Mouse (Mus musculus): ENCODE data around the gene Gdnf. TPM values are rescaled to one million over a fixed set of nuclear protein-coding genes. Genes with fewer than 3 reads are reported as not detected.

Gdnf gene
- polyA plus RNA-seq (2012; ENCODE audit: insufficient read depth, insufficient read length, low replicate concordance, missing spikeins), result not detected in 2 replicates

DNA sequence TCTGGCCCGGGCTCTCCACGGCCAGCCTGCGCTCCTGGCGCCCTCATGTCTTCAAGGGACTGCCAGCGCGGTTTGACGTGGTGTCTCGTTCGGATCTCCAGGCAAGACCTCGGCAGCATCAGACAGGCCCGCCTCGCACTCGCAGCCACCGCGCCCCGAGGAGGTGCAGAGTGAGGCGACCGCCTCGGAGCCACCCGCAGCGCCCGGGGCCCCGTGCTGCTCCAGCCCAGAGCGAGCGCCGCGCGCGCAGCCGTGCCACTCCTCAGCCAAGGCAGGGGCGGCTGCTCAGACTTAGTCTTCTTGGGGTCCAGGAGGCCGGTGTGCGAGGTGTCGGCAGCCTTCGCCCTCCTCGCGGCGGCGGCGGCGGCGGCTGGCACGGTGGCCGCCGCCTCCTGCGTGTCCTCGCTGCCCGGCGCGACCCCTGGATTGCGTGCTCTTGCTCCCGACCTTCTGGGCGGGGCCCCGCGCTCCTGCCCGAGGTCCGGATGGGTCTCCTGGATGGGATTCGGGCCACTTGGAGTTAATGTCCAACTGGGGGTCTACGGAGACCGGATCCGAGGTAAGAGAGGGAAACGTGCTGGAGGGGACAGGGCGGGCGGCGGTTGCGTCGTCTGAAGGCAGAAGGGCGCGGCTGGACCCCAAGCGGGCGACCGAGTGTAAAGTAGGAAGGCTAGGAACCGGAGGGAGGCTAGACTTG is at the start of gene Gdnf:
Gene Gdnf, plus strand, starts transcription at position 291 of the 697 bp plus-strand sequence.
- Histone ChIP-seq H3K4me1 (ENCODE audit: control insufficient read depth, insufficient read depth, low read length) (peaks cover 26% of the 10 kb centered on the region), H3K4me3 (ENCODE audit: insufficient read depth, low read depth, low read length) (peak within 1 kb of the TSS; percentile 49), H3K27ac (ENCODE audit: insufficient read depth, low read depth, low read length) (no peak within 1 kb of the TSS)
- TF ChIP-seq CTCF (IDR thresholded peaks at IDR 0.05; ENCODE audit: insufficient read depth, low read depth, low read length) (no peak), POLR2A (IDR thresholded peaks at IDR 0.05; ENCODE audit: insufficient read depth, low read depth, low read length) (no peak)
- WGBS, result under 1% methylated on average over 73 of the region's 73 CpGs

DNA sequence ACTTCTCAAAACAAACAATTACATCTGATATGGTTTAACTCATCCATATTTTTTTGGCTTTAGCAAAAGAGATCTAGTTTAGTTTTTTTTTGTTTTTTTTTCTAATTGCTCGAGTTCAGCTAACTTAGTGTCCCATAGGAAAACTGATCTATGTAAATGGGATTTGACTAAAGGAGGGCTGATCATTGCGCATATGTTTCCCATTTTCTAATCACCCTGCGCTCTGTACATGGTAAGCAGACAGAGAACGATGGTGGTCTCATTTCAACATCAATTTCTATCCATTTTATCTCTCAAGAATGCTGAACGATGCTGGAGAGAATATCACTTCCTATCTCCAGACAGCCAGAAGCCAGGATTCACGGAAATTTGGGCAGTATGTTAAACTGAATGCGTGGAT is 43.5 kb upstream of the Gdnf start:
- no peak for TF ChIP-seq CTCF (IDR thresholded peaks at IDR 0.05; ENCODE audit: insufficient read depth, low read depth, low read length)
- no peak for TF ChIP-seq POLR2A (IDR thresholded peaks at IDR 0.05; ENCODE audit: insufficient read depth, low read depth, low read length)
- H3K4me1 ChIP-seq (ENCODE audit: control insufficient read depth, insufficient read depth, low read length), result no peaks in the 10 kb centered on the region
- WGBS, result 91% methylated on average over 7 of the region's 7 CpGs
- H3K27ac ChIP-seq (ENCODE audit: insufficient read depth, low read depth, low read length), result no peak overlapping the region
- no peak overlapping the region for H3K4me3 ChIP-seq (ENCODE audit: insufficient read depth, low read depth, low read length)

GRCm38 (mm10) chr15:7772983-7773382 is 37.7 kb upstream of the Gdnf start:
- TF ChIP-seq POLR2A (IDR thresholded peaks at IDR 0.05; ENCODE audit: insufficient read depth, low read depth, low read length), result no peak
- TF ChIP-seq CTCF (IDR thresholded peaks at IDR 0.05; ENCODE audit: insufficient read depth, low read depth, low read length), result no peak
- 87% methylated on average over 8 of the region's 8 CpGs for WGBS
- Histone ChIP-seq H3K4me3 (ENCODE audit: insufficient read depth, low read depth, low read length) (no peak overlapping the region), H3K4me1 (ENCODE audit: control insufficient read depth, insufficient read depth, low read length) (no peaks in the 10 kb centered on the region), H3K27ac (ENCODE audit: insufficient read depth, low read depth, low read length) (no peak overlapping the region)

DNA sequence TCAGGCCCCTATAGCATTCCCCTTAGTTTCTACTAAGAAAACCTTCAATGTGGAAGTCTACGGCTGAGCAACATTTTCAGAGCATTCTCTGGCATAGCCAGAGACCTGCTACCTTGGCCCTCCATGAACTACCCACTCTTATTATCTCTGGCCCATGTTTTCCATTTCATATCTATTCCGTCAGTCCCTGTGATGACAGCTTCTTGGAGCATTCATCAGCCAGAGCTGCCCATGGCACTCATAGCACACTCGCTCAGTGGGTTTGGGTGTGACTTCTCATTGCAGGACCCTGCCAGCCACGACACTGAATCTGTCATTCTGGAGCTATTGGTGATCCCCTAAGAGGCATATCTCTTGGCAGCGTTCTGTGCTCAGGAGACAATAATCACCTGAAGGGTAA is 29.1 kb upstream of the Gdnf start:
- H3K4me3 ChIP-seq (ENCODE audit: insufficient read depth, low read depth, low read length), result no peak overlapping the region
- H3K4me1 ChIP-seq (ENCODE audit: control insufficient read depth, insufficient read depth, low read length), result no peaks in the 10 kb centered on the region
- TF ChIP-seq CTCF (IDR thresholded peaks at IDR 0.05; ENCODE audit: insufficient read depth, low read depth, low read length) (no peak), POLR2A (IDR thresholded peaks at IDR 0.05; ENCODE audit: insufficient read depth, low read depth, low read length) (no peak)
- 92% methylated on average over 5 of the region's 5 CpGs for WGBS
- H3K27ac ChIP-seq (ENCODE audit: insufficient read depth, low read depth, low read length), result no peak overlapping the region

DNA sequence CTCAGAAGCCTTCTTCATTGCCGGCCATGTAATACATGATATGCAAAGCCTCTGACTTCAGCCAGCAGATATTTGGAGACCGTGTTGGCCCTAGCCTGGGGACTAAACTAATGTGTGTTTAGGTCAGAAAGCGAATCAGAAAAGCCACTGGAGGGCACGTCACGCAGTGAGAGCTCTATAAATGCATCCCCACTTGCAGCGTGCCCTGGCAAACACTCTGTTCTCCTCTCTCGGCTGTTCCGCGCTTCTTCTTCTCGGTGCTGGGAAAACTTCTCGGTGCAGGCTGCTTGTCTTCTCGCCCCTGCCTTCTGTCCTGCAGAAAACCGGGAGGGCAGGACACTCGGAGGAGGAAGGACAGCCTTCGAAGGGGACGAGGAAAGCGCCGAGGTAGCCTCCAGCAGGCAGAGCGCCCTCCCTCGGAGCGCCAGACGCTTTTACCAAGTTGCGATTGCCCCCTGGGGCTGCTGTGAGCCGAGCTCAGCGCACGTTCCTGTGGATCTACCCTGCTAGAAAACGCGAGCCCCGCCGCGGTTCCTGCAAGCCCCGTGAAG is 730 bp upstream of the Gdnf start:
- Histone ChIP-seq H3K4me3 (ENCODE audit: insufficient read depth, low read depth, low read length) (peak overlapping the region; percentile 49), H3K4me1 (ENCODE audit: control insufficient read depth, insufficient read depth, low read length) (peaks cover 18% of the 10 kb centered on the region), H3K27ac (ENCODE audit: insufficient read depth, low read depth, low read length) (no peak overlapping the region)
- TF ChIP-seq POLR2A (IDR thresholded peaks at IDR 0.05; ENCODE audit: insufficient read depth, low read depth, low read length), result no peak
- no peak for TF ChIP-seq CTCF (IDR thresholded peaks at IDR 0.05; ENCODE audit: insufficient read depth, low read depth, low read length)
- 1% methylated on average over 32 of the region's 32 CpGs for WGBS

DNA sequence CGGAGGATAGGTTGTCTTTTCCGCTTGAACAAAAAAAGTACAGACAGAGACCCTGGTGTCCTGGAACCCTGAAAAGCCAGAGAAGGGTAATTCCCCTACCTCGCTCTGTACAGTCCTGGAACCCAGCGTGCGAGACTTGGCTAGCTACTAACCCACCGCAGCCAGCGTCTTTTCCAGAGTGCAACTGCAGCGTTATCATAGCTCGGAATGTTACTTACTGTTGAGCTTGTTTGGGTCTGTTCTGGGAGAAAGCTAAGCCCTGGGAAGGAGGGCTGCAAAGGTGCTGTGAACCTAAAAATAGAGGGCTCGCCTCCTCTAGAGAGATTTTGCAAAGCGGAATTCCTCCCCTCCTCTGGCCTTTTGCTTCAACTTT is 593 bp downstream of the Gdnf start:
- H3K4me3 ChIP-seq (ENCODE audit: insufficient read depth, low read depth, low read length), result peak overlapping the region; percentile 49
- H3K4me1 ChIP-seq (ENCODE audit: control insufficient read depth, insufficient read depth, low read length), result peaks cover 27% of the 10 kb centered on the region
- 16% methylated on average over 11 of the region's 11 CpGs for WGBS
- H3K27ac ChIP-seq (ENCODE audit: insufficient read depth, low read depth, low read length), result no peak overlapping the region
- no peak for TF ChIP-seq CTCF (IDR thresholded peaks at IDR 0.05; ENCODE audit: insufficient read depth, low read depth, low read length)
- no peak for TF ChIP-seq POLR2A (IDR thresholded peaks at IDR 0.05; ENCODE audit: insufficient read depth, low read depth, low read length)

GRCm38 (mm10) chr15:7811856-7812733 is 1.4 kb downstream of the Gdnf start:
- Histone ChIP-seq H3K4me1 (ENCODE audit: control insufficient read depth, insufficient read depth, low read length) (peaks cover 27% of the 10 kb centered on the region), H3K4me3 (ENCODE audit: insufficient read depth, low read depth, low read length) (peak overlapping the region; percentile 49; the same call in 1 of the 2 replicates), H3K27ac (ENCODE audit: insufficient read depth, low read depth, low read length) (no peak overlapping the region)
- 40% methylated on average over 24 of the region's 24 CpGs for WGBS
- TF ChIP-seq POLR2A (IDR thresholded peaks at IDR 0.05; ENCODE audit: insufficient read depth, low read depth, low read length), result no peak

GRCm38 (mm10) chr15:7812872-7813530 is 2.4 kb downstream of the Gdnf start:
- TF ChIP-seq CTCF (IDR thresholded peaks at IDR 0.05; ENCODE audit: insufficient read depth, low read depth, low read length), result peak; percentile 68
- no peak for TF ChIP-seq POLR2A (IDR thresholded peaks at IDR 0.05; ENCODE audit: insufficient read depth, low read depth, low read length)
- Histone ChIP-seq H3K27ac (ENCODE audit: insufficient read depth, low read depth, low read length) (no peak overlapping the region), H3K4me1 (ENCODE audit: control insufficient read depth, insufficient read depth, low read length) (peaks cover 27% of the 10 kb centered on the region), H3K4me3 (ENCODE audit: insufficient read depth, low read depth, low read length) (peak overlapping the region; percentile 46)
- WGBS, result under 1% methylated on average over 41 of the region's 41 CpGs

Measured in olfactory bulb, adult 2 months (tissue).